Mouse (Mus musculus): ENCODE results near the gene Npw.

DNA sequence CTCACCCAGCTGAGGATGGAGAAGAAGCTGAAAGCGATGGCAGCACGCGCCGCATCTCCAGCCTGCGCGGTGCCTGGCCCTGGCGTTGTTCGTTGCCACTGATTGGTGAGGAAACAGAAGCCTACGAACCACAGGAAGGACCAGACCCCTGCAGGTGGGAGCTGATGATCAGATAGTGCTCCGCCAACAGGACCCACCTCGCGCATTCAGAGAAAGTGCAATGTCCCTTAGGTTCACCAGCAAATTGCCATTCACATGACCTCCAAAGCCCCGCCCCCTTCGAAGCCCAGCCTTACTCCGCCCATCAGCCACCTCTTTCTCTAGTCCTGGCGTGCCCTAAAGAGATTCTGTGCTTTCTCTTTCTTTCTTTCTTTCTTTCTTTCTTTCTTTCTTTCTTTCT lies 28.3 kb upstream of the Npw start:
- TF ChIP-seq CTCF (IDR thresholded peaks at IDR 0.05; ENCODE audit: low read depth) (no peak), EP300 (IDR thresholded peaks at IDR 0.05; ENCODE audit: low read depth) (no peak)

All from liver, postnatal 0 days (tissue).